Mouse (Mus musculus) G1E (cell line): Measurements from ENCODE around the gene Cd207. TPM values are rescaled to one million over a fixed set of nuclear protein-coding genes. Genes with fewer than 3 reads are reported as not detected.
A peak's percentile ranks its signal among the peaks of the same experiment; 100 is the strongest.
"Not testable (repeated sequence)": the region's sequence is repeated elsewhere in the genome, so short reads cannot be mapped to it uniquely, and the experiment has no call there.

Source experiments
- ATAC-seq: 2 replicates; pipeline ENCODE4 v1.8.0; 2016; ENCODE audit warnings: mild to moderate bottlenecking; ENCODE audit not compliant: insufficient number of reproducible peaks, poor library complexity, low FRiP score, severe bottlenecking; ENCODE audit errors: extremely low read depth
- DNase-seq: peaks from one replicate; pipeline ENCODE4 v3.0.0; 2012; ENCODE audit warnings: low spot score
- H3K27me3 ChIP-seq: 2 replicates; pipeline ENCODE4 v1.6.1; 2012; ENCODE audit warnings: mild to moderate bottlenecking, low read length, inconsistent platforms; ENCODE audit not compliant: insufficient read depth
- H3K36me3 ChIP-seq: replicated peaks from 2 replicates; pipeline ENCODE3; 2012; ENCODE audit warnings: mild to moderate bottlenecking, inconsistent platforms
- H3K4me1 ChIP-seq: 2 replicates; pipeline ENCODE4 v1.6.1; 2012; ENCODE audit warnings: low read depth, low read length, inconsistent platforms, mixed read lengths; ENCODE audit not compliant: insufficient read depth
- H3K4me3 ChIP-seq: 2 replicates; pipeline ENCODE4 v1.5.1; 2012; ENCODE audit warnings: low read depth, mild to moderate bottlenecking, inconsistent platforms, low read length, moderate library complexity, mixed read lengths
- H3K9me3 ChIP-seq: replicated peaks from 2 replicates; pipeline ENCODE4 v1.6.1; 2012; ENCODE audit warnings: inconsistent platforms
- CTCF ChIP-seq: IDR thresholded peaks from 2 replicates; pipeline ENCODE4 v1.5.1; 2012; ENCODE audit warnings: low read depth, low read length, inconsistent platforms, mixed read lengths
- GATA1 ChIP-seq: IDR thresholded peaks from 2 replicates; pipeline ENCODE4 v1.6.1; 2012; ENCODE audit warnings: borderline replicate concordance, low read length, inconsistent platforms, mixed read lengths
- GATA2 ChIP-seq: IDR thresholded peaks from 2 replicates; pipeline ENCODE4 v1.6.1; 2012; ENCODE audit warnings: low read depth, low read length, inconsistent platforms, borderline replicate concordance
- POLR2AphosphoS5 ChIP-seq: IDR thresholded peaks from 2 replicates; pipeline ENCODE4 v1.6.1; 2012; ENCODE audit warnings: low read depth, low read length, inconsistent platforms; ENCODE audit not compliant: insufficient replicate concordance
- TAL1 ChIP-seq: conservative IDR thresholded peaks from 2 replicates; pipeline ENCODE4 v1.6.1; 2012; ENCODE audit warnings: low read depth, low read length, inconsistent platforms, mixed read lengths
- polyA plus RNA-seq: library from polyadenylated mRNA; stranded (reverse); fragments of >175 nt; gene quantifications from 2 replicates; pipeline ENCODE4 v1.2.3, GENCODE M21; 2012
- total RNA-seq, 2 experiments: library from RNA; stranded (forward) in 1 of 2; stranded (reverse) in 1 of 2; fragments of 200-1000 nt in 1 of 2; fragments of >200 nt in 1 of 2; fragmentation: Nextera tagmentation in 1 of 2; gene quantifications; 2 replicates each; pipeline ENCODE4 v1.2.3; 2014 to 2017

The Cd207 gene
- total and polyA plus RNA-seq, 3 experiments, result not detected

GRCm38 (mm10) chr6:83689374-83689773 lies 11.7 kb upstream of the Cd207 start:
- TF ChIP-seq GATA2 (no peak), TAL1 (no peak), POLR2AphosphoS5 (no peak), GATA1 (no peak), CTCF (no peak)
- no peak for DNase-seq
- H3K4me1 ChIP-seq, result peaks cover 3% of the 10 kb centered on the region; the same call in 1 of the 2 replicates
- no peak for ATAC-seq
- H3K4me3 ChIP-seq, result no peak overlapping the region
- H3K36me3 ChIP-seq, result no peaks in the 10 kb centered on the region
- no peaks in the 10 kb centered on the region for H3K9me3 ChIP-seq
- H3K27me3 ChIP-seq, result peaks cover 60% of the 10 kb centered on the region

- peaks cover 15% of the 10 kb centered on the region for H3K27me3 ChIP-seq
- no peak for TF ChIP-seq TAL1
- peak; percentile 44; the same call in 1 of the 2 replicates for TF ChIP-seq CTCF
- TF ChIP-seq GATA1, result no peak
- no peak for TF ChIP-seq GATA2
- no peaks in the 10 kb centered on the region for H3K9me3 ChIP-seq
- DNase-seq, result no peak
- H3K4me1 ChIP-seq, result no peaks in the 10 kb centered on the region
- no peak for ATAC-seq
- H3K36me3 ChIP-seq, result no peaks in the 10 kb centered on the region
- H3K4me3 ChIP-seq, result no peak overlapping the region
These were observed 4.3 kb downstream of the Cd207 start for GRCm38 (mm10) chr6:83673395-83673794.

- DNase-seq (no peak), ATAC-seq (no peak)
- Histone ChIP-seq H3K4me1 (no peaks in the 10 kb centered on the region), H3K36me3 (no peaks in the 10 kb centered on the region), H3K27me3 (peaks cover 6% of the 10 kb centered on the region; the same call in 1 of the 2 replicates), H3K4me3 (no peak overlapping the region), H3K9me3 (no peaks in the 10 kb centered on the region)
- TF ChIP-seq POLR2AphosphoS5 (no peak), GATA1 (no peak), TAL1 (no peak), CTCF (no peak), GATA2 (no peak)
These were observed 12.6 kb downstream of the Cd207 start for GRCm38 (mm10) chr6:83665009-83665408.

DNA sequence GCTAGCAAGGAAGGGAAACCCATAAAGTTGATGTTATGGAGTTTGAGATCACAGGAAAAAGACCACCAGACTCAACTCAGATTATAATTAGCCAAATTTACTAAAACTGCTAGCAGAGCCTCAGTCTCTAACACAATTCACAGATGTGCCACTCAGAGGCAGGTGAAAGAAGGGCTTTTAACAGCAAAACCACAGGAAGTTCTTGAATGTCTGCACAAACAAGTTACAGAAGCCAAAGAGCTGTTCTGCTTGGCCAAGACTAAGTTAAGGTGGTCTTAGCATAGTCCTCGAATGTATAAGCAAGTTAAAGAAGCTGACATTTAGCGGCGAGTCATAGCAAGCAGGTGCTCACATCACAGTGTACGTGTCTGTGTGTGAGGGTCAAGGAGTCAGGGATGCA lies 16.8 kb downstream of the Cd207 start:
- DNase-seq, result no peak
- no peak for ATAC-seq
- TF ChIP-seq GATA2, result no peak
- no peak for TF ChIP-seq TAL1
- TF ChIP-seq POLR2AphosphoS5, result no peak
- TF ChIP-seq GATA1, result no peak
- TF ChIP-seq CTCF, result no peak

GRCm38 (mm10) chr6:83656087-83656486 lies 21.6 kb downstream of the Cd207 start, which contains the start of gene Clec4f:
Gene Clec4f, minus strand, starts transcription at chr6:83656187.
- DNase-seq (no peak), ATAC-seq (no peak)
- Histone ChIP-seq H3K36me3 (no peaks in the 10 kb centered on the region), H3K27me3 (peaks cover 8% of the 10 kb centered on the region), H3K4me1 (no peaks in the 10 kb centered on the region), H3K9me3 (no peaks in the 10 kb centered on the region), H3K4me3 (no peak within 1 kb of the TSS)
- no peak for TF ChIP-seq CTCF

More for the DNA sequence above, 16.8 kb downstream of the Cd207 start:
- Histone ChIP-seq H3K27me3 (no peaks in the 10 kb centered on the region; the same call in 1 of the 2 replicates), H3K4me1 (no peaks in the 10 kb centered on the region), H3K4me3 (no peak overlapping the region), H3K9me3 (no peaks in the 10 kb centered on the region), H3K36me3 (no peaks in the 10 kb centered on the region)

GRCm38 (mm10) chr6:83646715-83647114 lies 30.9 kb downstream of the Cd207 start:
- Histone ChIP-seq H3K4me3 (no peak overlapping the region), H3K27me3 (peaks cover 28% of the 10 kb centered on the region), H3K9me3 (no peaks in the 10 kb centered on the region), H3K36me3 (no peaks in the 10 kb centered on the region), H3K4me1 (no peaks in the 10 kb centered on the region)
- DNase-seq (no peak), ATAC-seq (no peak)
- TF ChIP-seq GATA2 (no peak), CTCF (no peak), POLR2AphosphoS5 (no peak), GATA1 (no peak), TAL1 (no peak)

DNA sequence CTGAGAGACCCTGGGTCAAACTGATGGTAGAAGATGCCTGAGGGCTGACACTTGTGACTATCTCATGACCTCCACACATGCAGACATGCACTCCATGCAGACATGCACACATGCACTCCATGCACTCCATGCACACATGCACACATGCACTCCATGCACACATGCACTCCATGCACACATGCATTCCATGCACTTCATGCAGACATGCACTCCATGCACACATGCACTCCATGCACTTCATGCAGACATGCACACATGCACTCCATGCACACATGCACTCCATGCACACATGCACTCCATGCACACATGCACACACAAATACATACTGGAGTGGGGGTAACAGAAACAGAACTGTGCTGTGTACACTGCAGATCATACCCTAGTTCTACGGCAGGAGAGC lies 42.3 kb downstream of the Cd207 start:
- no peaks in the 10 kb centered on the region for H3K9me3 ChIP-seq
- H3K4me3 ChIP-seq, result peak overlapping the region; percentile 10; the same call in 1 of the 2 replicates
- peaks cover 24% of the 10 kb centered on the region for H3K27me3 ChIP-seq
- TF ChIP-seq GATA2, result no peak
- no peaks in the 10 kb centered on the region for H3K36me3 ChIP-seq
- no peak for DNase-seq
- no peak for ATAC-seq
- no peaks in the 10 kb centered on the region for H3K4me1 ChIP-seq

DNA sequence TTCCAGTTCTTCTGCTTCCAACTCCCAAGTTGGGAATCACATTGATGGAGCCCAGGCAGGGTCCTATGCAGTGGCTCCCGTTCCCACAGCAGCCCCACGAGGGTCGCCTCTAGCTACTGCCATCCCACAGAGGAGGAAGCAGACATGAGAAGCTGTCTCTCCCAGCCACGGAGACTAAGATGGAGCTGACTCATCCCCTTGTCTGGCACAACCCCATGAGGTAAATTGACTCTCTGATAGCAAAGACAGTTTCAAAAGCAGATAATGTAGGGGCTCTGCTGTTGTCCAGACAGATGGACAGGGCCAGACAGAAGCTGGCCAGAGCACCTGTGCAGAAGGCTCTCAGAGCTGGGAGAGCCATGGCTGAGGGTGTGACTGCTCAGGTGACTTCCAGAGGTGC lies 43.0 kb downstream of the Cd207 start:
- ATAC-seq, H3K4me1 ChIP-seq, H3K36me3 ChIP-seq, H3K4me3 ChIP-seq, DNase-seq, H3K9me3 ChIP-seq: not testable (repeated sequence)
- peaks cover 24% of the 10 kb centered on the region for H3K27me3 ChIP-seq

- H3K27me3 ChIP-seq, result peaks cover 24% of the 10 kb centered on the region
- H3K4me1 ChIP-seq, H3K9me3 ChIP-seq, H3K36me3 ChIP-seq, H3K4me3 ChIP-seq, DNase-seq, ATAC-seq: not testable (repeated sequence)
These were observed 43.6 kb downstream of the Cd207 start for GRCm38 (mm10) chr6:83634106-83634505.
